Mouse (Mus musculus) CH12F3 (cell line): ENCODE measurements around the gene Lrrc45.
"Not testable (repeated sequence)": the region's sequence is repeated elsewhere in the genome, so short reads cannot be mapped to it uniquely, and the experiment has no call there.

Source experiments
- in situ Hi-C: fragments of 300-500 bp; cut with MboI; formaldehyde crosslinking; loops from 2 replicates; pipeline ENCODE4 v1.14.3; 2020; ENCODE audit warnings: low sequenced_read_pairs

Lrrc45 gene

GRCm38 (mm10) chr11:120726243-120727168 is 12.8 kb downstream of the Lrrc45 start:
- in situ Hi-C loops = no loop called here

GRCm38 (mm10) chr11:120727169-120727527 is 13.4 kb downstream of the Lrrc45 start, which contains the start of gene Dcxr:
TSS of gene Dcxr (minus strand) at chr11:120727281.
- in situ Hi-C loops = no loop called here

DNA sequence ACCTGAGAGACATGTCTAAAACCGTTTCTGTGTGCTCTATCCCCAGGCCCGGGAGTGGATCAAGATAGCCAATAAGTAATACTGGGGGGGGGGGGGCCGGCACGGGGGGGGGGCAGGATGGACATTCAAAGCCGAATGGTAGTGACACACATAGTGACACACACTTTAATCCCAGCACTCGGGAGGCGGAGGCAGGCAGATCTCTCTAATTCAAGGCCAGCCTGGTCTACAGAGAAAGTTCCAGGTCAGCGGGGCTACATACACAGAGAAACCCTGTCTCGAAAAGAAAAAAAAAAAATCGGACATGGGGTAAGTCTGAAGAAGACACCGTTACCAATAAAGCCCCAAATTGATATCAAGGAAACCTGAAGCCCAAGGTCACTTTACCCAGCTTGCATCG is 13.8 kb downstream of the Lrrc45 start:
- in situ Hi-C loops = no loop called here

GRCm38 (mm10) chr11:120728530-120729240 is 15.0 kb downstream of the Lrrc45 start:
- in situ Hi-C loops = no loop called here

DNA sequence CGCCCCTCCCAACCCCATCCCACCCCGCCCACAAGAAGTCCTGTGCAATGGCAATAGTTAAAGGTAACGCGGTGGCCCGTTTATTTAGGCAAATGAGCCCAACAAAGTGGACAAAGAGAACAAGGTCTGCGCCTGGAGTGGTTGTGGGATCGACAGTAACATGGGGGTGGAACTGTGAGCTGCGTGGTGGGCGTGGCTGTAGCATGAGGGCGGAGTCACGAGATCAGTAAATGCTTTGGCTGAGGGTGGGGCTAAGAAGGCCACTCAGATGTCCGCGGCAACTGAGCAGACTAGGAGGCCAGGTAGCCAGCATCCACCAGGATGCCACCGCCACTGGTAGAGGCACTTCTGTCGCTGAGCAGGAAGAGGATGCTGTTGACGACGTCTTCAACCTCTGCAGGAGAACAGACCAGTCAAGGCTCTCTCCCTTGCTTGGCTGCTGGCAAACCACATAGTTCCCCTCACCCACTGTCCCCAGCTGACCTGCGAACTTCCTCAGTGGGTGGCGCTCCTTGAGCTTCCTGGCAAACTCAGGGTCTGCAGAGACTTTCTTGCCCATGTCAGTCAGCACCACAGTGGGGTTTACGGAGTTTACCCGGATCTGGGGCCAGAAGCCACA is 15.8 kb downstream of the Lrrc45 start:
- in situ Hi-C loops = not testable (repeated sequence)

DNA sequence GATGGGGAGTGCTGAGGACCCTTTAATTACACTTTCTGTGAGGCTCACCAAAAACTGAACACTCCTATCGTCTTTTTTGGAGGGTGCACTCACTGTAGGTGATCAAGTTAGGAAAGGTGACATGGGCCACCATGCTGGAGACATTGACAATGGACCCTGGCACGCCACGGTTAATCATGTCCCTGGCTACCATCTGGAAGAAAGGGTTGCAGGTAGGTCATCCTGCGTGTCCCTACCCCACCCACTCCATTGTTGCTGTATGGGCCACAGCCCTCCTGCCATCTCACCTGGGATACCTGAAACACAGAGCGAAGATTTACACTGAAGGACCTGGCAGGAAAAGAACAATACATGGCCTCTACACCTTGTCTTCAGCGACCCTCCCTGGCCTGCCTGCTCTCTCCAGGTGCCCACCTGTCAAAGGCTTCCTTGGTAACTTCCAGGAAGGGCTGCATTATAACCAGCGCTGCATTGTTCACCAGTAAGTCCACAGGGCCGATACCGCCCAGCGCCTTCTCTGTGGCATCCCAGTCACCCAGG is 16.7 kb downstream of the Lrrc45 start:
- in situ Hi-C loops = no loop called here

DNA sequence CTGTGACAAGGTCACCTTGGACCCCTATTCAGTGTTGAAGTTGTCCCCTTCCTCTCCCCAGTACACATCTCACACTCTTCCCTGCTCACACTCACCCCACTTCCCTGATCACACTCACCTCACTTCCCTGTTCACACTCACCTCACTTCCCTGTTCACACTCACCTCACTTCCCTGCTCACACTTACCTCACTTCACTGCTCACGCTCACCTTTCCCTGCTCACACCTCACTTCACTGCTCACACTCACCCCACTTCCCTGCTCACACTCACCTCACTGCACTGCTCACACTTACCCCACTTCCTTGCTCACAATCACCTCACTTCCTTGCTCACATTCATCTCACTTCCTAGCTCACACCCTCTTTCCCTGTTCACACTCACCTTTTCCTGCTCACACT is 17.7 kb downstream of the Lrrc45 start:
- in situ Hi-C loops = no loop called here

DNA sequence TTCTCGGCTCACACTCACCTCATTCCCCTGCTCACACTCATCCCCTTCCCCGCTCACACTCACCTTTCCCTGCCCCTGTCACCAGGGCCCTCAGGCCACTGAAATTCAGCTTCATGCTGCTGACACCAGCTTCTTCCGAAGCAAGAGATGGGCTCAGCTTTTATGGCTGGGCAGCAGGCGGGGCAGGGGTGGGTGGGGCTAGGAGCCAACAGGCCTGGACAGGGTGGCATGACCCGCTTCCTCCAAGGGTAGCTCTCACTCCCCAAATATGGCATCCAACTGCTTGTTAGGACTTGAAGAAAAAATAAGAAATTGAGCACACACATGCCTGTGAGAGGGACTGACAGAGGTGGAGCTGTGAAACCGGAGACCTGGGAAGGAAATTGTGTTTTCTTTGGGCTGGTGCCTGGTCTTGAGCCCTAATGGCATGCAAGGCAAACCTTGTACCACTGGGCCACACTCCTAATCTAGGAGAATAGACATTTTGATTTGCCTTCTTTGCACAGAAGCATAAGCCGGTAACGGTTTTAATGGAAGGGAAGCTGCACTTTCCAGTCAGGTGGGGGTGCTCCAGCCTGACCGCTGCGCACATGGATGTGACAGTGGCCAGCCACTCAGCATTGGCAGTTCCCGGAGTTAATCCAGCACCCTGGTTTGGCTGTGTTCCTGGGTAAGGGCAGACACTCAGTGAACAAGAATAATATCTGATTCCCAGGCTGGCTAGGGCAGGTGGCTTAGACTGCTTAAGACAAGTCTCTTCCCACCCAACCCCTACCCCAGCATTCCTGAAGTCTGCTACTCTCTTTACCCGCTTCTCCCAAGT is 18.3 kb downstream of the Lrrc45 start, which contains the start of gene Cbr2:
TSS of gene Cbr2 (minus strand) at position 257 of the 823 bp plus-strand sequence.
- in situ Hi-C loops = no loop called here

- in situ Hi-C loops = no loop called here
Measured at GRCm38 (mm10) chr11:120733521-120733920, 19.8 kb downstream of the Lrrc45 start.

DNA sequence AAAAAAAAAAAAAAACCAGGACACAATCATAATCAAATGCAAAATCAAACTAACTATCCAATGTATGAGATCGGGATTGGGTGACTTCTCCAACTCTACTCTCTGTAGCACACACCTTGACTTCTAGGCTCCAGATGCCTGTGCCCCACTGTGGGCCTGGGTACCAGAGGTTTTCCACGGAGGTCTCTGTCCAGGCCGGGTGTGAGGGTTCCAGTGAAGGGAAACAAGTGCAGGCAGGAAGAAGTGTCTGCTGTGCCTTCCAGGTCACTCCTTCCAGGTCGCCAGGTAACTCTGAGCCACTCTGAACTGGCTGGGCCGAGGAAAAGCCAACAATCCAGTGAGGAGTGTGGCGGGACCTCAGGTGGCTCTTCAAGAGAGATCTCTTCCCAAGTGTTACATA is 22.7 kb downstream of the Lrrc45 start:
- in situ Hi-C loops = no loop called here

DNA sequence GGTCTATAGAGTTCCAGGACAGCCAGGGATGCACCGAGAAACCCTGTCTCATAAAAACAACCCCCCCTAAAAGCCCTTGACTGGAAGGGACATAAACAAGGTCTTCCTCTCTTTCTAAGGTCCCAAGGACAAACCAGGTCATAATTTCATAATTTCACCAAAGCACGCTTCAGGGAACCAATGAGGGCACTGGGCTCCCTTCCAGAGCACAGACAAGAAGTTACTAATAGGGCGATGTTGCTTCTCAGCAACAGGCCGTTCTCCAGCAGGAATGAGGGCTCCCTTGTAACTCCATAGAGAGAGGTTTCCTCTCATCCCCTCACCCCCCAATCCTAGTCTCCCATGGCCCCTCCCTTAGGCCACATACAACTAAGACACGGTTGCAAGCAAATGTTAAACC is 27.3 kb downstream of the Lrrc45 start:
- in situ Hi-C loops = no loop called here

- in situ Hi-C loops = no loop called here
Measured at GRCm38 (mm10) chr11:120744121-120744701, 30.5 kb downstream of the Lrrc45 start.

- in situ Hi-C loops = no loop called here
Measured at GRCm38 (mm10) chr11:120747974-120748373, 34.2 kb downstream of the Lrrc45 start.

DNA sequence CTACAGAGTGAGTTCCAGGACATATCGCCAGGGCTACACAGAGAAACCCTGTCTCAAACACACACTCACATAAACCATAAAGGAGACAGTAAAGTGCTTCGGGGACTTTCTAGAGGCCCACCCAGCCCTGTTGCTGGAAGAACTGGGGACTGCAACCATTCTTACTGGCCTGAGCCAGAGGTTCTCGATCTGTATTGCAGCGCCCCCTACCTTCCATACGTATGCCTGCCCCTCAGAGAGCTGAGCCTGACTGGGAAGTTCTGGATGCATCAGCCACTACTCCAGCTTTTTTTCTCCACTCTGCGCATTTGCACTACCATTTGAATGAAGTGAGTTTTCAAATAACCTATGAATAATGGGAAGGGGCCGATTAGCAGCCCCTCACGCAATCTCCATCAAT is 35.7 kb downstream of the Lrrc45 start:
- in situ Hi-C loops = no loop called here

- in situ Hi-C loops = no loop called here
Measured at GRCm38 (mm10) chr11:120751606-120752005, 37.9 kb downstream of the Lrrc45 start.

DNA sequence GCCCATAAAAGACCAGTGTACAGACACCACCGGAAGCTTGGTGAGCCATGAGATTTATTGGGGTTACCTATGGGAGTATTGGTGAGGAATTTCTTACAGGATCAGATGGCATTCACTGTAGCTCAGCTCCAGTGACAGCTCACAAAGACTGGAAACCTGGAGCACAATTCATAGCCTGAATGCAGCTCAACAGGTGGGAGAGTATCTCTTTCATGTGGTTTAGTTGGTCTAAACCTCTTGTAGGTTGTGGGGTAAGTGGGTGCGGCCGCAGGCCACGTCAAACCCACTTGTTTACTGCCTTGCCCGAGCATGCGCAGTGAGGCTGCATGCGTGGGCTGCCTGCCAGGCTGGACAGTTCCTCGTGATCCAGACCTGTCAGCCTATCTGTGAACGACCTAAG is 46.5 kb downstream of the Lrrc45 start:
- in situ Hi-C loops = no loop called here

GRCm38 (mm10) chr11:120761811-120762671 is 48.3 kb downstream of the Lrrc45 start:
- in situ Hi-C loops = no loop called here

- in situ Hi-C loops = not testable (repeated sequence)
Measured at GRCm38 (mm10) chr11:120762672-120763041, 48.9 kb downstream of the Lrrc45 start, which contains the start of gene Hmga1b. TSS of gene Hmga1b (plus strand) at chr11:120762794.
